Mouse (Mus musculus) cerebellum, adult 11 months (tissue): ENCODE results near the gene Pnmt.

Experiments used
- DNase-seq: peaks from one replicate; pipeline ENCODE4 v3.0.0; 2022

Gene Pnmt

DNA sequence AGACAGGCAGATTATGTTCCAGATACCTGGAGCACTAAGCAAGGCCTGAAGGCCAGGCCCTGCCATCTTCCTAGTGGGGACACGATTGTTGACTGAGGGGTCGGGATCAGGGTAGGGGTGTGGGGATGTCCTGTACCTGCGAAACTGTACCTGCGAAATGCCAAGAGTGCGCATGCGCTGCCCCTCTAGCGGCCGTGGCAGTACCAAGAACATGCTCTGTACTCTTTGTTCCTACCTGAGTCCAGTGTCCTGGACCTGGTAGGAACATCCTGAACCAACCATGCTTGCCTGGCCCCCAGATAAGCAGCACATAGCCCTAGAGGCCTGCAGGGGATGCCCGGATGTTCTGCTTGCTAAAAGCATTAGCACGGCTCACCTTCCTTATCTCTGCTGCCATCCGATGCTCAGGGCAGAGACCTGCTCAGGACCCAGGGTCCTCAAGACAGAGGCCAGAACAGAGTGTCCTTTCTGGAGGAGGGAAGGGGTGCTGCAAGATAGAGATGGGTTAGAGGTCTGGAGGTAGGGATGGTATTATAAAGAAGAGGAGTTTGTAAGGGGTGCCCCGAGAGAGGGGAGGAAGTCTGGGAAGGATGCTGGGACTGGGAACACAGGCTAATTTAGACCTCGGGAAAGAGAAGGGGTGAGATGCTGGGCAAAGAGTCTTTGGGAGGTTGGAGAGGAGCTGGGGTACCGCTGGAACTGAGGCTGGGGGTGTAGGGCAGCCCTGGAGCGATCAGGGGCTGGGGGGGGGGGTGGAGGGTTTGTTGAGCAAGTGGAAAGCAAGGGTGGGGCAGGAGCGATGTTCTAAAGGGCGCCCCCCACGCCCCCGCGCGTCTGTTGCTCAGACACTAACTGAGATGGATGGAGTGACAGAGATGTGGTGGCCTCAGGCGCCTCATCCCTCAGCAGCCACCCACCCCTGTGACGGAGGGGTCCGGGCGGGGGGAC, at the start of gene Pnmt:
Pnmt (plus strand) TSS at position 813 of the 948 bp plus-strand sequence.
- DNase-seq: no peak

DNA sequence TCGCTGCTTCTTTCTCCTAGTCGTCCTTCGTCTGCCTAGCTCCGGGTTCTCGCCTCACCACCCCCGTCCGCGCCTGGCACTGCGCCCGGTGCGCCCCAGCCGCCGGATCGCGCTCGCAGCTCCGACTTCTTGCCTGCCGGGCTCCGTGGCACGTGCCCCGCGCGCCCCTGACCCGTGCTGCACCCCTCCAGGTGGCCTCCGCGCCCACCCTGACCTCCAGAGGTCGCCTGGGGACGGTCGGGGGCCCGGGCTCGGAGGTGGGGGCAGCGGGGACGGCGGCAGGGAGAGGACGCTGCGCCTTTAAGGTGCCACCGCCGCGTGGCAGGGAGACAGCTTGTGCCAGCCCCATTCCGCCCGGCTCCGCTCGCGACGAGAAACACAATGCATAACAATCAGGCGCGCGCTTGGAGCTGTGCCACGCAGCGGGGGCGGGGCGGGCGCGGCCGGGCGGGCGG, 47.7 kb upstream of the Pnmt start:
- peak; percentile 87 for DNase-seq

DNA sequence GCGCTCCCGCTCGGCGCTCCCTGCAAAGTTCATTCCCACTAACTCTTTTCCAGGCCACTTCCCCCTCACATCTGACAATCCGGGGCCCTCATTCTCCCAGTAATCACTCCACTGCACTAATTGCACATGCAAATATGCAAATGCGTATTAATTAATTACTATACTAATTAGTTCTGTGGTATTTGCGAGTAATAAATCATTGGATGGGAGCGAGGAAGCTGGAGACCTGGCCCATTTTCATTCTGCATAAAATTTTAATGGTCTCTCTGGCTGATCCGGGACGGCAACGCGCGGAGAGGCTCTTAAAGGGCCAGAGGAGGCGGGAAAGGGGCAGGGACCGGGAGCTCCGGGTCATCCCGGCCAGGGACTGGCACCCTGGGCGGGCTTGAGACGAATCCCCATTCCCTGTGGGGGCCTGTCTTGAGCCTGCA, 47.2 kb upstream of the Pnmt start:
- peak; percentile 62 for DNase-seq

DNA sequence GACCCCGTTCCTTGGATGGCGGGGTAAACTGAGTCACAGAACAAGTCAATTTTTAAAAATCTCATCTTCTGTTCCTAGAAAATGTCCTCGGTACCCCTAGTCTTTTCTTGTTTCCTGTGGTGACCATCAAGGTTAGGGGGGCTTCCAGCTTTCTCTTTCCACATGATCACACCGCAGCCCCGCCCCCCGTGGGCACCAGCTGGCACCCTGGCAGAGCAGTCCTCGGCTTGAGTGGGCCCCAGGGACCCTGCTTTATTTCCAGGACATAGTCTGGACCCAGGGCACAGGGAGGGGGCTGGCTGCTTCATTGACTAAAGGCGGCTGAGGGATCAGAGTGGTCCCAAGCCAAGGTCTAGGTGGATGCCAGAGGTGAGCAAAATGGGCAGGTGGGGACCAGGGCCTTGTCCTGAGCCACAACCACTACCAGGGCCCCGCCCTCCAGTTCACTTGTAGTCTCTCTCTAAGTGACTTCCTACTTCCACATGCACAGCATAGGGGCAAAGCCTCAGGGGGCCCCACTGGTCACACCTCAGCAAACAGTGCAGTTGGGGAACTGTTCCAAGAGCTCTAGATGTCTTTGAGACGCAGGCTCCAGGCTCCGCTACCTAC, 46.5 kb upstream of the Pnmt start:
- peak; percentile 54 for DNase-seq

GRCm38 (mm10) chr11:98340597-98340996, 45.7 kb upstream of the Pnmt start:
- DNase-seq: no peak

DNA sequence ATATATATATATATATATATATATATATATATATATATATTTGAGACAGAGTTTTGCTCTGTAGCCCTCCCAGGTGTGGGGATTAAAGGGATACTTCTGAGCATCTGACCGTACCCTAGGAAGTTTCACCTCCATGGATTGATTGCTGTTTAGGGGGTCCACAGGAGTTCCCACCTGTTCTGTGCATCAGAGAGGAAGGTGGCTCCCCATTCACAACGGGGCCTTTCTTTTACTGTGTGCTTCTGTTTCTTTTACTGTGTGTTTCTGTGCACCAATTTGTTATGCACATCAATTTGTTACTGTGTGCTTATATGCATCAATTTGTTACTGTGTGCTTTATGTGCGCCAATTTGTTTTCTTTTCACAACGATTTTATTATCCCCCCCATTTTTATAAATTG, 45.1 kb upstream of the Pnmt start:
- DNase-seq: no peak

- DNase-seq: peak; percentile 97
Observed at GRCm38 (mm10) chr11:98342000-98342945, 44.0 kb upstream of the Pnmt start.

DNA sequence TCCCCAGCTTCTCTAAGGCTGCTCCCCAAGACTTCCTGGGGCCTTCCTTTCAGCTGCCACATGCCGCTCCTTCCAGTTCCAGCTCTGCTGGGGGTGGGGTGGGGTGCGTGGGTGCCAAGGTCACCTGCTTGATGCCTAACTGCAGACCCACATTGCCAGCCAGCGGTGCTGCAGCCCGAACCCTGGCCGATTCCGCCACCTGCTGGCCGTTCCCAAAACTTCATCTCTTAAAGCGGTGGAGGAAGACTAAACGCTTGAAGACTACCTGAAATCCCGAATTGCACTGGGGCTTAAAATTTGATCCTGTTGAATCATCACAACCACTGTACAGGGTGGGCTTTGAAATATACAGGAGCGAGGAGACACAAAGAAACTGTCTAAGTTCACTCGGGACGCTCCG, 41.0 kb upstream of the Pnmt start:
- DNase-seq: peak; percentile 89

GRCm38 (mm10) chr11:98346168-98346567, 40.1 kb upstream of the Pnmt start:
- no peak for DNase-seq

- peak; percentile 47 for DNase-seq
Observed at GRCm38 (mm10) chr11:98347385-98348082, 38.7 kb upstream of the Pnmt start.

GRCm38 (mm10) chr11:98348083-98348961, 37.9 kb upstream of the Pnmt start, which contains the start of gene Ppp1r1b:
Ppp1r1b (plus strand) TSS chr11:98348404.
- peak; percentile 73 for DNase-seq

DNA sequence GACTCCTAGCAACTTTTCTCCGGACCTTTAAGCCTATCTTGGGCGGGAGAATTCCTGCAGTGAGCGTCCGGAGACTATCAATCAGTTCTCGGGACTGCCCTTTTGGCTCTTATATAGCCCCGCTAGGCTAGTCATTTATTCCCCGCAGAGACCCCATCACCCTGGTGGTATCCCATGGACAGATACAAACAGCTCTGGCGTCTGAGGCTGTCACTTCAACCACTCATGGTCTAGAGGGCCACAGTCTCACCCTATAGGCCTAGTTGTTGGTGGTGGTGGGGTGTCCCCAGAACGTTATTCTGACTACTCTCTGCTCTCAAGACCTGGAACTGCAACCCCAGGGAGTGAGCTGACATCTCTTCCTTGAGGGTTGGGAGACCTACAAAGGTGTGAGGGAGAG, 36.9 kb upstream of the Pnmt start:
- DNase-seq: no peak

GRCm38 (mm10) chr11:98352272-98352990, 33.8 kb upstream of the Pnmt start:
- no peak for DNase-seq

DNA sequence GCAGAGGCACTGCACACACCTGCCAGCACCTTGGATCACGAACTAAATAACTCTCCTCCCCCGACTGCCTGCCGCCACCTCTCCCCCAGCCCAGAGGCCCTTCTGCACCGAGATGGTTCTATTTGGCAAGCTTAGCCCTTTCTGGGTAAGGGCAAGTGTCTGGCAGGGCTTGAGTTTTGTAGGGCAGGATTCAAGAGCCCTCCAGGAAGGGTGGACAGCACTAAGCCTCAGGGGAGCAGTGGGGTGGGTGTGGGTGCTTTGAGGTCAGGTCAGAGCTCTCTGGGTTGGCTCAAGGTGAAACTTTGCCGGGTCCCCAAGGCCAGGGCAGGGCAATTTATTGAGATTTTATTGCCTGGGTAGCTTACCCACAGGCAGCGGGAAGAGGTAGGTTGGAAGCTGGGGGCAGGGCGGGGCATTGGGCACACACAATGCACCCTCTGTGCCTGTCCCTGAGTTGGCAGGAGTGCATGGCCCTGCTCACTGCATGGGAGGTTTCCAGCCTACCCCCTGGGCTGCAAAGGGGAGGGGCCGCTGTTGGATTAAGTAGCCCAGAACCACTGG, 32.5 kb upstream of the Pnmt start:
- no peak for DNase-seq

DNA sequence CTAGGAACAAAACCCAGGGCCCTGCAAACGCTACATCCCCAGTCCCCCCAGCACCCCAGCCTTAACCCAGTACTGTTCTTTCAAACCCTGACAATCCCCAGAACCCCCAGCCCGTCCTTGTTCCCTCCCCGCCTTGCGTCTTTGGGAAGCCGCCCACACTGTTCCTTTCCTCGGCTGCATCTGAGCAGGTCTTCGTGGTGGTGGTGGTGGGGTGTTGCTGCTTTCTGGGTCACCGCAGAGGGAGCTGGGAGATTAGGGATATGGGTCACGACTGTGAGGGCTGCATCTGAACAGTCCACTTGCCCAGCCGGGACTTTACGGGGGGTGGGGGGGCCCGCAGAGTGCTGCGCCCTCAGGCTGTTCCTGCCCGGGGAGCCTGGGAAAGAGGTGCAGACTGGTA, 31.8 kb upstream of the Pnmt start:
- DNase-seq: no peak

DNA sequence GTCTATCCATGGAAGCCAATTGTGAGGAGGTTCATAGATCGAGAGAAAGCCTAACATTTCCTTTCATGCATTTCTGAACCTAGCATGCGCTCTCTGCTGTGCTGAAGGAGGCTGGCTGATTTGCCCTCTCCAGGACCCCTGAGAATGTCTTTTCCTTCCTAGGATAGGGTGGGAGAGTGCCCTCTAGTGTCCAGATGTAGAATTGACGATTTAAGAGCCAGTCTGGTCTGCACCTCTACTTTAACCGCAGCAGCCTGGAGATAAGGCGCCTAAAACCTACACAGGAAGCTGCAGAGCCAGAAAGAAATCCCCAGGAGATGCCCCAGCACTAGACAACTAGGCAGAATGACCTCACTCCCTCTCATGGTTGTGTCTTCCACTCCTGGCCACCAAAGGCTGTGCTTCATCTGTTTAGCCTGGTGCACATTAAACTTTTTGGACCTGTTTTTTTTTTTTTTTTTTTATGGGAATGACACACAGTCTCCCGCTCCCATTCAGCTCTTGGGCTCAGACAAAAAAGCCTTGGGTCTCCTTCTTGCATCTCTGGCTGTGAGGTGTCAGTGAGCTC, 30.4 kb upstream of the Pnmt start:
- no peak for DNase-seq

DNA sequence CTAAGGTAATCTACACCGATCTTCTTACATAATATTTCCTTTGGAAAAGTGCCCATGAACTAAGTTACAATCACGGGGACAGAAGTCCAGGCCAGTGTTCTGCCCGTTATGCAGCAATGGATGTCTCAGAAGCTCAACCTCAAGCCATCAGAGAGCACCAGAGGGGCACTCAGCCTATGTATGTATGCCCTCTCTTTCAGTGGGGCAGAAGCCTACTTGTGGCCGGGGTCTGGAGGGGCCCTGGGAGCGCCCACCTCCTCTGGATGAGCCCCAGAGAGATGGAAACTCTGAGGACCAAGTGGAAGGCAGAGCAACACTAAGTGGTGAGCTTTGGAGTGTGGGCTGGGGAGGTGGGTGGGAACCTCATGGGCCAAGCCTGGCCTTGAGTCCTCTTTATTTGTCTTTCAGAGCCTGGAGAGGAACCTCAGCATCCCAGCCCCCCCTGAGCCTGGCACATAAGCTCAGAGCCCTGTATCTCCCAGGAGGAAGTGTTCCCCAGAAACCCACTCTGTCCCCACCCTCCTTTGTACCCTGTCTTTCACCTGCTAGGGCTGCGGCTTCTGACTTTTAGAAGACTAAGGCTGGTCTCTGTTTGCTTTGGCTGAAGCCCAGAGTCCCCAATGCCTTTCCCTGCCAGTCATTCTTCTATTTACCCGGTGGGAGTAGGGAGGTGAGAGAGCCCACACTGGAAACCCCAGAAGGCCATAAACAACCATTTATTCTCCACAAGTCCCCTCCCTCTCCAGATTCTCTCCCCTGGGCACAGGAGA, 29.4 kb upstream of the Pnmt start:
- DNase-seq: no peak

DNA sequence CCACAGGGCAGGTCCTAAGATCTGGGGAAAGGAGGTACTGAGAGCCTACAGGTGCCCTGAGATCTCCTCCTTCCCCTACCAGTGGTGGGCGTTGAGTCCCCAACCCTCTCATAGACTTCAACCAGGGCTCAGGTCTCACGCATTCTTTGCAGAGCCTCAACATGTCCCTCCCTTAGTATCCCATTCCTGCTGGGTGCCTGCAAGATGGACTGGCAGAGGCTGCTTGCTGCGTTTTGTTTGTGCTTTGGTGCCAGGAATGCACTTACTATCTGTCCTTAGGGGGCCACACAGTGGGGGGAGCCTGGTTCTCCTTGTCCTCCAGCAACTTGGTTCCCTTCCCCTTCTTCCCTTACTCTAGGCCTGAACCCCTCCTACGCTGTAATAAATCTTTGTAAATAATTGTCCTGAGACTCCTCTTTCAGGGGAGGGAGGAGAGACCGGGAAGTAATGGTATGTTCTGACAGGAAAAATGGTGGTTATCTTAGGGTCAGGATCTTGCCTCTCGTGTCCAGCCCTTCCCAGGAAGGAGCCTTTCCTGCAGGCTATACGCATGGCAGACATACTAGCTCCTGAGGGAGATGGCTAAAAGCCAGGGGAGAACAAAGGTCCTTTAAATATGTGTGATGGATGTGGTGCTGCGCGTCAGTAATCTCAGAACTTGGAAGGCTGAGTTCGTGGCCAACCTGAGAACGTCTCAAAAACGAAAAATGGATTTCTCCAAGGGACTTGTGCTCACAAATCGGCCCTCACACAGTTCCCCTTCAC, 28.7 kb upstream of the Pnmt start:
- no peak for DNase-seq
